Comparison of ENCODE assay signal across 20 mouse cellular contexts in genomic region chr9:65681634-65681940, GRCm38 (mm10). TPM values are rescaled to one million over a fixed set of nuclear protein-coding genes. Genes with fewer than 3 reads are reported as not detected.
DNase-seq lines count a peak whose midpoint lies in the region; ATAC-seq and TF ChIP-seq lines count a peak whose summit lies in the region.
"Had no signal": no experiment of that assay in that cellular context is flagged by ENCODE, and none has a peak within 500 bp of the region (broad histone marks: within the 10 kb centered on the region; RNA-seq: fewer than 3 reads in every experiment).

No protein-coding gene starts in this region.

- no peak for TF ChIP-seq CTCF in heart, adult 2 months (IDR thresholded peaks at IDR 0.05)
- no peak for TF ChIP-seq CTCF in intestine, postnatal 0 days (IDR thresholded peaks at IDR 0.05; ENCODE audit: low read depth)
- no peak for TF ChIP-seq CTCF in lung, postnatal 0 days (IDR thresholded peaks at IDR 0.05)

- H3K36me3 ChIP-seq in heart, adult 2 months (ENCODE audit: control insufficient read depth, insufficient read depth, low read length) = peaks cover 61% of the 10 kb centered on the region
- H3K36me3 ChIP-seq in heart, embryonic 12.5 days = peaks cover 15% of the 10 kb centered on the region
- H3K36me3 ChIP-seq in intestine, embryonic 14.5 days (ENCODE audit: control insufficient read depth, insufficient read depth, low read length) = peaks cover 15% of the 10 kb centered on the region
- no peaks in the 10 kb centered on the region for H3K36me3 ChIP-seq in intestine, postnatal 0 days (ENCODE audit: control insufficient read depth, insufficient read depth)
- no peaks in the 10 kb centered on the region for H3K36me3 ChIP-seq in lung, postnatal 0 days (ENCODE audit: insufficient read depth, low read length)
- H3K36me3 ChIP-seq: stomach, embryonic 15.5 days had no signal

- peaks cover 27% of the 10 kb centered on the region for H3K4me1 ChIP-seq in heart, adult 2 months (ENCODE audit: control insufficient read depth, insufficient read depth, low read length)
- peaks cover 53% of the 10 kb centered on the region for H3K4me1 ChIP-seq in heart, embryonic 12.5 days (replicated peaks)
- peaks cover 47% of the 10 kb centered on the region for H3K4me1 ChIP-seq in intestine, embryonic 14.5 days (replicated peaks; ENCODE audit: control insufficient read depth, insufficient read depth, low read length)
- H3K4me1 ChIP-seq in intestine, postnatal 0 days (replicated peaks; ENCODE audit: control insufficient read depth, insufficient read depth, low read length) = no peaks in the 10 kb centered on the region
- peaks cover 37% of the 10 kb centered on the region for H3K4me1 ChIP-seq in lung, postnatal 0 days (ENCODE audit: insufficient read depth, low read depth, low read length)

- peak overlapping the region; percentile 84; the same call in 1 of the 2 replicates for H3K27ac ChIP-seq in heart, adult 2 months
- no peak overlapping the region for H3K27ac ChIP-seq in heart, embryonic 12.5 days (ENCODE audit: poor library complexity, severe bottlenecking)
- H3K27ac ChIP-seq in intestine, embryonic 14.5 days (ENCODE audit: low read depth) = no peak overlapping the region
- H3K27ac ChIP-seq in intestine, postnatal 0 days (ENCODE audit: low read depth, low read length) = no peak overlapping the region
- peak overlapping the region; percentile 87; the same call in 1 of the 2 replicates for H3K27ac ChIP-seq in lung, postnatal 0 days (ENCODE audit: low read length)
- H3K27ac ChIP-seq: embryonic facial prominence, embryonic 12.5 days; forebrain, embryonic 15.5 days; stomach, embryonic 15.5 days had no signal

- no peaks in the 10 kb centered on the region for H3K9me3 ChIP-seq in heart, embryonic 12.5 days (replicated peaks)
- H3K9me3 ChIP-seq in intestine, embryonic 14.5 days (ENCODE audit: control insufficient read depth, low read length) = no peaks in the 10 kb centered on the region
- no peaks in the 10 kb centered on the region for H3K9me3 ChIP-seq in intestine, postnatal 0 days (ENCODE audit: control insufficient read depth)
- no peaks in the 10 kb centered on the region for H3K9me3 ChIP-seq in lung, postnatal 0 days (ENCODE audit: low read length)
- H3K9me3 ChIP-seq: embryonic facial prominence, embryonic 12.5 days; forebrain, embryonic 15.5 days; stomach, embryonic 15.5 days had no signal

- intact Hi-C loops in heart, adult 2 months (cut with DNase I) = no loop called here

- no peaks in the 10 kb centered on the region for H3K27me3 ChIP-seq in heart, adult 2 months (ENCODE audit: control insufficient read depth, insufficient read depth, low read length)
- no peaks in the 10 kb centered on the region for H3K27me3 ChIP-seq in heart, embryonic 12.5 days (replicated peaks)
- H3K27me3 ChIP-seq in intestine, embryonic 14.5 days (replicated peaks; ENCODE audit: control insufficient read depth, insufficient read depth, low read length) = no peaks in the 10 kb centered on the region
- no peaks in the 10 kb centered on the region for H3K27me3 ChIP-seq in intestine, postnatal 0 days (replicated peaks; ENCODE audit: control insufficient read depth, insufficient read depth, low read length)
- H3K27me3 ChIP-seq in lung, postnatal 0 days (replicated peaks; ENCODE audit: insufficient read depth, low read length) = no peaks in the 10 kb centered on the region
- H3K27me3 ChIP-seq: embryonic facial prominence, embryonic 12.5 days; forebrain, embryonic 15.5 days; Patski; stomach, embryonic 15.5 days had no signal

- H3K79me2 ChIP-seq in heart, adult 2 months (replicated peaks; ENCODE audit: control insufficient read depth, insufficient read depth, low read length) = peaks cover 12% of the 10 kb centered on the region

- TF ChIP-seq POLR2A in heart, adult 2 months (IDR thresholded peaks at IDR 0.05; ENCODE audit: insufficient read depth, low read depth, low read length) = no peak

- H3K4me3 ChIP-seq in heart, adult 2 months = no peak overlapping the region
- H3K4me3 ChIP-seq in heart, embryonic 12.5 days = no peak overlapping the region
- H3K4me3 ChIP-seq in intestine, embryonic 14.5 days (ENCODE audit: low read depth, low read length) = 0 out of 2 replicates have a peak overlapping the region, but pooled peaks have one; percentile 2
- H3K4me3 ChIP-seq in intestine, postnatal 0 days (ENCODE audit: low read depth, low read length) = no peak overlapping the region
- H3K4me3 ChIP-seq in lung, postnatal 0 days (ENCODE audit: low read depth, low read length) = no peak overlapping the region
- H3K4me3 ChIP-seq: embryonic facial prominence, embryonic 12.5 days; forebrain, embryonic 15.5 days; stomach, embryonic 15.5 days had no signal

- no peak for DNase-seq in heart, adult 2 months
- DNase-seq in intestine, embryonic 14.5 days (ENCODE audit: low spot score) = no peak
- DNase-seq in lung, postnatal 0 days (ENCODE audit: low spot score) = no peak
- no peak for DNase-seq in lung, postnatal 4 days
- DNase-seq in urinary bladder, adult 2 months (ENCODE audit: low spot score) = no peak
- DNase-seq: adrenal gland, postnatal 25 days; cerebellum, adult 9-10 months; gastrocnemius, postnatal 14 days; kidney, postnatal 4 days; liver; spleen, adult 18-20 months; thymus, postnatal 14 days had no signal

- ATAC-seq in heart, embryonic 12.5 days (ENCODE audit: insufficient number of reproducible peaks, low FRiP score) = no peak
- no peak for ATAC-seq in intestine, embryonic 14.5 days (replicated peaks; ENCODE audit: low FRiP score, low TSS enrichment, low read depth)
- ATAC-seq in intestine, postnatal 0 days = no peak
- no peak for ATAC-seq in lung, postnatal 0 days
- ATAC-seq: forebrain, embryonic 15.5 days; hindbrain, embryonic 16.5 days; Patski had no signal

- H3K9ac ChIP-seq in heart, adult 2 months (ENCODE audit: low read depth, low read length) = no peak overlapping the region
- H3K9ac ChIP-seq in heart, embryonic 12.5 days = no peak overlapping the region
- no peak overlapping the region for H3K9ac ChIP-seq in intestine, embryonic 14.5 days (ENCODE audit: low read length)
- H3K9ac ChIP-seq in intestine, postnatal 0 days (ENCODE audit: low read depth, low read length) = no peak overlapping the region
- 0 out of 2 replicates have a peak overlapping the region, but pooled peaks have one; percentile 9 for H3K9ac ChIP-seq in lung, postnatal 0 days (replicated peaks; ENCODE audit: low read depth)
- H3K9ac ChIP-seq: embryonic facial prominence, embryonic 12.5 days; forebrain, embryonic 15.5 days; stomach, embryonic 15.5 days had no signal

- H3K4me2 ChIP-seq in heart, embryonic 12.5 days = no peak overlapping the region
- 0 out of 2 replicates have a peak overlapping the region, but pooled peaks have one; percentile 14 for H3K4me2 ChIP-seq in intestine, embryonic 14.5 days (ENCODE audit: low read length)
- H3K4me2 ChIP-seq in intestine, postnatal 0 days (replicated peaks; ENCODE audit: low read depth) = no peak overlapping the region
- H3K4me2 ChIP-seq in lung, postnatal 0 days (replicated peaks; ENCODE audit: low read depth, low read length) = peak overlapping the region; percentile 6; the same call in 1 of the 2 replicates
- H3K4me2 ChIP-seq: embryonic facial prominence, embryonic 12.5 days; forebrain, embryonic 15.5 days; heart, embryonic 11.5 days had no signal

- no peak for TF ChIP-seq EP300 in heart, adult 2 months (IDR thresholded peaks at IDR 0.05; ENCODE audit: insufficient read depth, low read depth, low read length)
- TF ChIP-seq EP300 in lung, postnatal 0 days (IDR thresholded peaks at IDR 0.05) = no peak

- 60% methylated on average over 2 of the region's 2 CpGs for WGBS in heart, adult 2 months
- 88% methylated on average over 2 of the region's 2 CpGs for WGBS in heart, embryonic 12.5 days
- 81% methylated on average over 2 of the region's 2 CpGs for WGBS in intestine, embryonic 14.5 days
- WGBS in intestine, postnatal 0 days = 73% methylated on average over 2 of the region's 2 CpGs
- 59% methylated on average over 2 of the region's 2 CpGs for WGBS in lung, postnatal 0 days

RNA-seq across cellular contexts. Expression of gene Oaz2, which starts 13.8 kb away (rescaled TPM):
- total RNA-seq in heart, adult 2 months (2021) = 100 to 1,000 TPM; 202 to 218 TPM
- polyA plus RNA-seq in heart, adult 2 months (2012; rRNA removed) = 154 and 242 TPM in 2 replicates
- polyA plus RNA-seq in heart, embryonic 12.5 days (2016; fragmentation: Nextera tagmentation; extraction: Ambion mirVana) = 239 and 245 TPM in 2 replicates
- 166 and 184 TPM in 2 replicates for polyA plus RNA-seq in intestine, embryonic 14.5 days (2014; fragmentation: Nextera tagmentation; extraction: Ambion mirVana)
- polyA plus RNA-seq in intestine, postnatal 0 days (2015; fragmentation: Nextera tagmentation; extraction: Ambion mirVana) = 141 and 152 TPM in 2 replicates
- polyA plus RNA-seq in lung, postnatal 0 days (2015; fragmentation: Nextera tagmentation; extraction: Ambion mirVana) = 639 and 649 TPM in 2 replicates
- polyA plus RNA-seq in urinary bladder, adult 2 months (2012; rRNA removed) = 162 and 173 TPM in 2 replicates

RNA-seq across cellular contexts. Expression of gene Rbpms2, which starts 52.1 kb away (rescaled TPM):
- total RNA-seq in heart, adult 2 months (2021) = 10 to 100 TPM; 29.4 to 32.5 TPM
- polyA plus RNA-seq in heart, adult 2 months (2012; rRNA removed) = 102 and 105 TPM in 2 replicates
- polyA plus RNA-seq in heart, embryonic 12.5 days (2016; fragmentation: Nextera tagmentation; extraction: Ambion mirVana) = 132 and 135 TPM in 2 replicates
- 28.2 and 32.3 TPM in 2 replicates for polyA plus RNA-seq in intestine, embryonic 14.5 days (2014; fragmentation: Nextera tagmentation; extraction: Ambion mirVana)
- polyA plus RNA-seq in intestine, postnatal 0 days (2015; fragmentation: Nextera tagmentation; extraction: Ambion mirVana) = 21.4 and 22.1 TPM in 2 replicates
- 6.1 and 6.5 TPM in 2 replicates for polyA plus RNA-seq in lung, postnatal 0 days (2015; fragmentation: Nextera tagmentation; extraction: Ambion mirVana)
- polyA plus RNA-seq in urinary bladder, adult 2 months (2012; rRNA removed) = 142 and 175 TPM in 2 replicates

Comparison
In these comparisons a context has a peak if more than half of its experiments do, and no peak if none do; other contexts are left out.
1. H3K27ac ChIP-seq: peak in heart, adult 2 months (single experiment) and lung, postnatal 0 days (single experiment); none in heart, embryonic 12.5 days (single experiment), intestine, embryonic 14.5 days (single experiment) and intestine, postnatal 0 days (single experiment).
2. H3K4me2 ChIP-seq: peak in intestine, embryonic 14.5 days (single experiment) and lung, postnatal 0 days (single experiment); none in heart, embryonic 12.5 days (single experiment) and intestine, postnatal 0 days (single experiment).